Mouse (Mus musculus): Measurements from ENCODE around the gene Srsf2. TPM values are rescaled to one million over a fixed set of nuclear protein-coding genes. Genes with fewer than 3 reads are reported as not detected.
A peak's percentile ranks its signal among the peaks of the same experiment; 100 is the strongest.
"Not testable (repeated sequence)": the region's sequence is repeated elsewhere in the genome, so short reads cannot be mapped to it uniquely, and the experiment has no call there.

Srsf2 gene
- polyA plus RNA-seq, 1 experiment from 2014 or later = 389 TPM

DNA sequence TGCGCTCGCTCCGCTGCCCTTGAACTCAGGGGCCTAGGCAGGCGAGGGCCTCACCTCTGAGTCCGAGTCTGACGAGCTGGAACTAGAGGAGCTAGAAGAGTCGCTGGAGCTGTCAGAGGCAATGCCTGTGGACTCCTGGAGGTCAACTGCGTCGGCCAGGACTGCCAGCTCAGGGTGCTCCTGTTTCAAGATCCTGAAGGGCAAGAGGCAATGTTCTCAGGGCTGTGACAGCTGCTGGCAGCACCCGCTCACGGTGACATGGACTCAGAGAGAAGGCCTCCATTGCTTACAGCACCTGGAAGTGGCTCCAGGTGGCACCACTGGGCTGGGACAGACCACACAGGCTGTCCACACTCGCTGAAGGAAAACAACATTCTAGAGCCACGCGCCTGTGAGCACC is 14.0 kb downstream of the Srsf2 start:
- H3K4me1 ChIP-seq (ENCODE audit: control insufficient read depth, insufficient read depth, low read length) = peaks cover 32% of the 10 kb centered on the region
- H3K36me3 ChIP-seq (ENCODE audit: control insufficient read depth, insufficient read depth, low read length) = peaks cover 23% of the 10 kb centered on the region
- H3K9ac ChIP-seq (ENCODE audit: low read depth, low read length) = 0 out of 2 replicates have a peak overlapping the region, but pooled peaks have one; percentile 7
- H3K27me3 ChIP-seq (replicated peaks; ENCODE audit: control insufficient read depth, insufficient read depth, low read length) = no peaks in the 10 kb centered on the region
- 82% methylated on average over 14 of the region's 14 CpGs for WGBS
- no peaks in the 10 kb centered on the region for H3K9me3 ChIP-seq (ENCODE audit: control insufficient read depth, low read length)
- no peak overlapping the region for H3K4me2 ChIP-seq (ENCODE audit: low read depth, low read length)
- no peak for ATAC-seq
- H3K4me3 ChIP-seq (ENCODE audit: low read length) = no peak overlapping the region
- no peak overlapping the region for H3K27ac ChIP-seq (ENCODE audit: low read length)

DNA sequence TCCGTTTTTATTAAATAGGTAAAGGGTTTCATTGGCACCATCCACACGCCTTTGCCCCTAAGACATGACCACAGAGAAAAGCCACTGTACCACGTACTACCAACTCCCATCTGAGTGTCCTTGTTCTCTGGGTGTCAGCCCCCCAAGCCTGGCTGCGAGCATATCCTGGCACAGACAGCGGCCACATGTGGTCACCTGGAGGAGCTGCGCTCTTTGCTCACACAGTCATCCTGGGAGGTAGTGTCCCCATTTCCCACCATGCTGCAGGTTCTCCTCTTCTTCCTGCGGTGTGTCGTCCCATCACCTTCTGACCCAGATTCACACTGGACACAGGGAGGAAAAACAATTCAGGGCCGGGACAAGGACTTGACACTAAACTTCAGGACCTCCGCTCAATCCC is 15.5 kb downstream of the Srsf2 start:
- WGBS = 91% methylated on average over 10 of the region's 10 CpGs
- Histone ChIP-seq H3K4me3 (ENCODE audit: low read length) (no peak overlapping the region), H3K4me2 (ENCODE audit: low read depth, low read length) (no peak overlapping the region), H3K27me3 (replicated peaks; ENCODE audit: control insufficient read depth, insufficient read depth, low read length) (no peaks in the 10 kb centered on the region), H3K36me3 (ENCODE audit: control insufficient read depth, insufficient read depth, low read length) (peaks cover 23% of the 10 kb centered on the region), H3K4me1 (ENCODE audit: control insufficient read depth, insufficient read depth, low read length) (peaks cover 32% of the 10 kb centered on the region), H3K9ac (ENCODE audit: low read depth, low read length) (no peak overlapping the region), H3K9me3 (ENCODE audit: control insufficient read depth, low read length) (no peaks in the 10 kb centered on the region), H3K27ac (ENCODE audit: low read length) (no peak overlapping the region)
- no peak for ATAC-seq

DNA sequence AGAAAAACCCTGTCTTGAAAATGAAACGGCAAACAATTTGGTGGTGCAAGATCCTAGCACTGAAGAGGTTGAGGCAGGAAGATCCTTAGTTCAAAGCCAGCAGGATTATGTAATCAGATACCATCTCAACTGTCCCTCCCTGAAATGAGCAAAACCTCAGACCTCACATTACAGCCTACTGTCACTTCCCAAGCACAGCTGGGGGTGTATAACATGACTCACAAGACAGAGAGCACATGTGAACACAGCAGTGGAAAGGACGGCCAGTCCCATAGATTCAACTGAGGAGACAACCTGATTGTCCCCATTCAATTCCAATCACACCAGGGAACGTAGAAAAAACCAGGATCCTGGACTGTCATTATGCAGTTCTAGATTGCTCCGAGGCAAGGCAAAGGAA is 16.6 kb downstream of the Srsf2 start:
- 90% methylated on average over 4 of the region's 4 CpGs for WGBS
- no peak for ATAC-seq
- no peaks in the 10 kb centered on the region for H3K27me3 ChIP-seq (replicated peaks; ENCODE audit: control insufficient read depth, insufficient read depth, low read length)
- H3K27ac ChIP-seq (ENCODE audit: low read length) = no peak overlapping the region
- peaks cover 29% of the 10 kb centered on the region for H3K4me1 ChIP-seq (ENCODE audit: control insufficient read depth, insufficient read depth, low read length)
- H3K9me3 ChIP-seq (ENCODE audit: control insufficient read depth, low read length) = no peaks in the 10 kb centered on the region
- H3K36me3 ChIP-seq (ENCODE audit: control insufficient read depth, insufficient read depth, low read length) = peaks cover 23% of the 10 kb centered on the region
- H3K9ac ChIP-seq (ENCODE audit: low read depth, low read length) = no peak overlapping the region
- H3K4me3 ChIP-seq (ENCODE audit: low read length) = no peak overlapping the region
- H3K4me2 ChIP-seq (ENCODE audit: low read depth, low read length) = no peak overlapping the region

DNA sequence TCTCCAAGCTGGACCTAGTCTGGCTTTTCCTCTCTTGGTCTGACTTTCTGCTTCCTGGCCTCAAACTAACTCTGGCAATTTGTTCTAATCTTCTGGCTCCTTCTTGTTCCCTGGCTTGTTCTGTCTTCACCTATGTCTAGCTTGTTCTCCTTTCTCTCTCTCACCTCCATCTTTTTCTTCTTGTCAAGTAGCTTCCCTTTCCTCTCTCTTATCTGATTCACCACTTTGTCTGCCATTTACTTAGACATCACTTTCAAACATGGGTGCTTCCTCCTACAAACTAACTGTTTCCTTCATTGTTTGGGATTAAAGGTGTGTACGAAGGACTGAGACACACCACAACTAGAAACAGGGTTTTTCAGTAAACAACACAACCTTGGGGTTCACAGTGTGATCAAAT is 17.9 kb downstream of the Srsf2 start:
- ATAC-seq = no peak
- Histone ChIP-seq H3K9me3 (ENCODE audit: control insufficient read depth, low read length) (no peaks in the 10 kb centered on the region), H3K27me3 (replicated peaks; ENCODE audit: control insufficient read depth, insufficient read depth, low read length) (no peaks in the 10 kb centered on the region), H3K4me2 (ENCODE audit: low read depth, low read length) (no peak overlapping the region), H3K27ac (ENCODE audit: low read length) (no peak overlapping the region), H3K4me1 (ENCODE audit: control insufficient read depth, insufficient read depth, low read length) (peaks cover 16% of the 10 kb centered on the region), H3K36me3 (ENCODE audit: control insufficient read depth, insufficient read depth, low read length) (peaks cover 14% of the 10 kb centered on the region), H3K4me3 (ENCODE audit: low read length) (no peak overlapping the region), H3K9ac (ENCODE audit: low read depth, low read length) (no peak overlapping the region)
- 91% methylated on average over 1 of the region's 1 CpGs for WGBS

DNA sequence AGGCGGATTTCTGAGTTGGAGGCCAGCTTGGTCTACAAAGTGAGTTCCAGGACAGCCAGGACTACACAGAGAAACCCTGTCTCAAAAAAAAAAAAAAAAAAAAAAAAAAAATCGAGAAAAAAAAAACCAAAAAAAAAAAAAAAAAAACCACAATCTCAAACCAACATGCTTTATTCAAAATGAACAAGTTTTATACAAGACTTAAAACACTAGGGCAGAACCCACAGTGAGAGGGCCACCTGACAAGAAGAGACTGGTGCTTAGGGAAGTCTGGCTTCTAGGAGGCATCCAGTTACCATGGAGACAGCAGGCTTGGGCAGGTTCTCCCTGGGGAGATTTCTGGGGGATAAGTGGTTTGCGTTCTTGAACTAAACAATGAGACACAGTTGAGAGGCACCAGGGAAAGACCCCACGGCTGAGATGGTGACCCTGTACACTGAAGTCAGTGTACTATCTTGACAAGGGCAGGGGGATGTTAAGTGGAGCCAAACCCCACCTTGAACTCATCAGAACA is 20.7 kb downstream of the Srsf2 start:
- no peak overlapping the region for H3K27ac ChIP-seq (ENCODE audit: low read length)
- no peak overlapping the region for H3K4me2 ChIP-seq (ENCODE audit: low read depth, low read length)
- 35% methylated on average over 4 of the region's 4 CpGs for WGBS
- H3K36me3 ChIP-seq (ENCODE audit: control insufficient read depth, insufficient read depth, low read length) = no peaks in the 10 kb centered on the region; the same call in 1 of the 2 replicates
- H3K9me3 ChIP-seq (ENCODE audit: control insufficient read depth, low read length) = no peaks in the 10 kb centered on the region
- ATAC-seq = no peak
- no peaks in the 10 kb centered on the region for H3K27me3 ChIP-seq (replicated peaks; ENCODE audit: control insufficient read depth, insufficient read depth, low read length)
- H3K4me1 ChIP-seq (ENCODE audit: control insufficient read depth, insufficient read depth, low read length) = peaks cover 9% of the 10 kb centered on the region; the same call in 1 of the 2 replicates
- no peak overlapping the region for H3K9ac ChIP-seq (ENCODE audit: low read depth, low read length)
- H3K4me3 ChIP-seq (ENCODE audit: low read length) = no peak overlapping the region

DNA sequence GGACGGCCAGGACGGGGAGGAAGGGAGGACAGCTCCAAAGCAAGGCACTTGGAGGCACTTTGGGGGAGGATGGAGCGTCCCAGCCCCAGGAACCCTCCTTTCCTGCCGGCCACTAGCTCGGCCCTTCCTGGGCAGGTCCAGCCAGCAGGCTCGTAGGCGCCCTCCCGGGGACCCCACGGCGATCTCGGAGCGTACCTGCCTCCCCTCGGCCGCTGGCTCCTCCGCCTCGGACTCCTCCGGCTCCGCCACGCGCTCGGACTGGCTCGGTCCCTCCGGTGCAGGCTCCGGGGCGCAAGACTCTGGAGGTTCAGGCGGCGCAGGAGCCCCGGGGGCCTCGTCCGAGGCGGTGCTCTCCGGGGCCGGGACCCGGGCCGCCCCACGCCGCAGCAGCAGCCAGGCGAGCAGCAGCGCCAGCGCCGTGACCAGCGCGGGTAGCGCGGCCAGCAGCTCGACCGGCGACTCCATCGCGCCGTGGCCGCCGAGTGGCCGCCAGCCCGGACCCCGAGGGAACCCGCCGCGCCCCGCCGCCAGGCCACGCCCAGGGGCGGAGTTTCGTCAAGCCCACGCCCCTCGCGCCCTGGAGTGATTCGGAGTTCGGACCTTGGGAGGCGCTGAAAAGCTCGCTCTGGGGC is 25.2 kb downstream of the Srsf2 start, which contains the start of gene Mxra7:
Gene Mxra7 (minus strand): TSS at position 513 of the 632 bp plus-strand sequence.
- Histone ChIP-seq H3K27ac (ENCODE audit: low read length) (peak within 1 kb of the TSS; percentile 78), H3K27me3 (replicated peaks; ENCODE audit: control insufficient read depth, insufficient read depth, low read length) (no peaks in the 10 kb centered on the region), H3K4me2 (ENCODE audit: low read depth, low read length) (peak within 1 kb of the TSS; percentile 86), H3K36me3 (ENCODE audit: control insufficient read depth, insufficient read depth, low read length) (no peaks in the 10 kb centered on the region), H3K9me3 (ENCODE audit: control insufficient read depth, low read length) (no peaks in the 10 kb centered on the region), H3K4me1 (ENCODE audit: control insufficient read depth, insufficient read depth, low read length) (peaks cover 27% of the 10 kb centered on the region), H3K9ac (ENCODE audit: low read depth, low read length) (peak within 1 kb of the TSS; percentile 94), H3K4me3 (ENCODE audit: low read length) (peak within 1 kb of the TSS; percentile 82)
- WGBS = 1% methylated on average over 70 of the region's 71 CpGs
- peak; percentile 70 for ATAC-seq

DNA sequence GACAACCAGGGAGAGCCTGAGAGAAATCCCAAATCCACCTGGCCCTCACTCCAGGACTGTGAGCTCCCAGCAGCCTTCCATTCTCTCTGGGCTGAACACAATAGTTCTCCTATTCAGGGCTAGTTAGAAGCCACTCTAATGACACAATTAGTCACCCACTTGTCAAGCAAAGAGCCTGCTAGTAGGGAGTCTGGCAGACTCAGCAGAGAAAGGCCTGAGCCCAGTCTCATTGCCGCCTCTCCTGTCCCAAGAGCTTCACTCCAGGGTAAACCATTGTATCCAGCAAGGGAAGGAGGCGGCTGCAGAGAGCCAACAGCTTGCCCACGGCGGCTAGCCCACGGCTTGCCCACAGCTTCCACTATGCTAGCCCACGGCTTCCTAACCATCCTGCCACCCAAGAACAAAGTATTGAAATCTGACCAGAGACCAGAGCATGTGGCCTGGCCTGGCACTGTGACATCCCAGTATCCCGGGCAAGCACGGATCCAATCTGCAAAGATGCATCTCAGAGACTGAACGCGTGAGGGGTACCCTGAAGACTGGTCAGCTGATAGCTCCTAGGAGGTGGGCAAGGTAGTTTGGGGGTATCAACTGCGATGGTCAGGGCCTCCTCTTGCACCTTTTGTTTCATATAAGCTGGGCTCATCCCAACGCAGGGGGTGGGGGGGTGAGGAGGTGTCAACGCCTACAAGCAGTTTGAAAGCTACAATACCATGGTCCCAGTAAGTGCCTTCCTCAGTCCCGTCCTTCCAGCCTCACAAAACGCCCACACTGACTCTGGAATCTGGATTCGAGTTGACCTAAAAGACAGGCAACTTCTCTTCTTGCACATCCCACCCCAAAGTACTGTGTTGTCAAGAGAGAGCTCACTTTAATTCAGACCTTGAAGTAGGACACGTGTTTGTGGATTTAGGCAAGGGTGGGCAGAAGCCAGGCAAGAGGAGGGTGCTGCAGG is 26.1 kb downstream of the Srsf2 start:
- Histone ChIP-seq H3K4me1 (ENCODE audit: control insufficient read depth, insufficient read depth, low read length) (peaks cover 34% of the 10 kb centered on the region), H3K4me3 (ENCODE audit: low read length) (peak overlapping the region; percentile 82), H3K9me3 (ENCODE audit: control insufficient read depth, low read length) (no peaks in the 10 kb centered on the region), H3K36me3 (ENCODE audit: control insufficient read depth, insufficient read depth, low read length) (no peaks in the 10 kb centered on the region), H3K4me2 (ENCODE audit: low read depth, low read length) (peak overlapping the region; percentile 86), H3K27me3 (replicated peaks; ENCODE audit: control insufficient read depth, insufficient read depth, low read length) (no peaks in the 10 kb centered on the region), H3K9ac (ENCODE audit: low read depth, low read length) (peak overlapping the region; percentile 94), H3K27ac (ENCODE audit: low read length) (peak overlapping the region; percentile 78)
- 33% methylated on average over 17 of the region's 17 CpGs for WGBS
- ATAC-seq = no peak; the same call in 1 of the 2 replicates

DNA sequence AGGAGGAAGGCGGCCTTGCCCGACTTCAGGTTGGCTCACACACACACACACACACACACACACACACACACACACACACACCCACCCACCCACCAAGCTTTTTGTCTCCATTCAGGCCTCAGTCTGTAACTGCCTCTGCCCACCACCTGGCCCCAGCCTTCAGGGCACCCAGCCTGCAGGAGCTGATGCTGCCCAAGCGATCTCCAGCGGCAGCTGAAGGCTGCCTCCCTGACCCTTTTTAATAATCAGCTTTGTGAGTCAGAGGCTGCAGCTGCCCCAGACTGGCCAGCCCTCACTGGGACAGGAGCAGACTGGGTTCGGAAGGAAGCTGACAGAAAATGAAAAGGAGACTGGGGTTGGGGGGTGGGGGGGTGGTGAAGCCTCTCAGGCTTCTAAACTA is 27.7 kb downstream of the Srsf2 start:
- no peak overlapping the region; the same call in 1 of the 2 replicates for H3K4me2 ChIP-seq (ENCODE audit: low read depth, low read length)
- WGBS = 65% methylated on average over 5 of the region's 5 CpGs
- ATAC-seq = no peak
- H3K4me1 ChIP-seq (ENCODE audit: control insufficient read depth, insufficient read depth, low read length) = peaks cover 46% of the 10 kb centered on the region
- H3K9ac ChIP-seq (ENCODE audit: low read depth, low read length) = 0 out of 2 replicates have a peak overlapping the region, but pooled peaks have one; percentile 24
- H3K9me3 ChIP-seq (ENCODE audit: control insufficient read depth, low read length) = no peaks in the 10 kb centered on the region
- H3K36me3 ChIP-seq (ENCODE audit: control insufficient read depth, insufficient read depth, low read length) = no peaks in the 10 kb centered on the region
- H3K27me3 ChIP-seq (replicated peaks; ENCODE audit: control insufficient read depth, insufficient read depth, low read length) = no peaks in the 10 kb centered on the region
- H3K4me3 ChIP-seq (ENCODE audit: low read length) = no peak overlapping the region
- H3K27ac ChIP-seq (ENCODE audit: low read length) = peak overlapping the region; percentile 54

DNA sequence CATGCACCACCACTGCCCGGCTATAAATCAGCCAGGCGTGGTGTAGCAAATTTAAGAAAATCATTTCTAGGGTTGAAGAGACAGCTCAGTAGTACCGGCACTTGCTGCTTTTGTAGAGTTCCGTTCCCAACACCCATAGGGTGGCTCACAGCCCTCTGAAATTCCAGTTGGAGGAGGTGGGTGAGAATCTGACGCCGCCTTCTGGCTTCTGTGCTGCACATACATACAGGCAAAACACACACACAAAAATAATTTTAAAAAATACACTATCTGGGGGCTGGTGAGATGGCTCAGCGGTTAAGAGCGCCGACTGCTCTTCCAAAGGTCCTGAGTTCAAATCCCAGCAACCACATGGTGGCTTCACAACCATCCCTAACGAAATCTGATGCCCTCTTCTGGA is 29.0 kb downstream of the Srsf2 start:
- 98% methylated on average over 9 of the region's 10 CpGs for WGBS
- not testable (repeated sequence) for H3K27me3 ChIP-seq (replicated peaks; ENCODE audit: control insufficient read depth, insufficient read depth, low read length); H3K9me3 ChIP-seq (ENCODE audit: control insufficient read depth, low read length); H3K36me3 ChIP-seq (ENCODE audit: control insufficient read depth, insufficient read depth, low read length); H3K27ac ChIP-seq (ENCODE audit: low read length); ATAC-seq; H3K9ac ChIP-seq (ENCODE audit: low read depth, low read length); H3K4me3 ChIP-seq (ENCODE audit: low read length); H3K4me2 ChIP-seq (ENCODE audit: low read depth, low read length)
- peaks cover 59% of the 10 kb centered on the region for H3K4me1 ChIP-seq (ENCODE audit: control insufficient read depth, insufficient read depth, low read length)
